Mouse (Mus musculus) mouse embryonic stem cell (cell line): ENCODE data around the gene Pitpnm3.

Experiments
- in situ Hi-C, 2 experiments: fragments of 300-500 bp; cut with MboI; formaldehyde crosslinking; loops; 1 replicate in 1 of 2; 3 replicates in 1 of 2; pipeline ENCODE4 v1.14.3; 2019 to 2020; ENCODE audit warnings: low sequenced_read_pairs in 2 of 2, low pct_unique_long_range_greater_than_20kb in 1 of 2, mixed read lengths in 1 of 2; ENCODE audit not compliant: unreplicated experiment in 1 of 2

Pitpnm3 gene

GRCm38 (mm10) chr11:72142889-72143288, 7.3 kb upstream of the Pitpnm3 start:
- in situ Hi-C loops: no loop called here

- in situ Hi-C loops: no loop called here
Measured at GRCm38 (mm10) chr11:72140198-72140597, 4.6 kb upstream of the Pitpnm3 start.

GRCm38 (mm10) chr11:72136231-72136982, 829 bp upstream of the Pitpnm3 start:
- in situ Hi-C loops: no loop called here

- in situ Hi-C loops: no loop called here
Measured at GRCm38 (mm10) chr11:72134536-72135382, 819 bp downstream of the Pitpnm3 start.

- in situ Hi-C loops: no loop called here
Measured at GRCm38 (mm10) chr11:72133075-72133474, 2.5 kb downstream of the Pitpnm3 start.

- in situ Hi-C loops: no loop called here
Measured at GRCm38 (mm10) chr11:72132266-72132665, 3.3 kb downstream of the Pitpnm3 start.

- in situ Hi-C loops: no loop called here
Measured at GRCm38 (mm10) chr11:72131697-72132096, 3.9 kb downstream of the Pitpnm3 start.

- in situ Hi-C loops: no loop called here
Measured at GRCm38 (mm10) chr11:72130905-72131304, 4.7 kb downstream of the Pitpnm3 start.

GRCm38 (mm10) chr11:72130472-72130871, 5.1 kb downstream of the Pitpnm3 start:
- in situ Hi-C loops: no loop called here

GRCm38 (mm10) chr11:72130021-72130420, 5.6 kb downstream of the Pitpnm3 start:
- in situ Hi-C loops: no loop called here

GRCm38 (mm10) chr11:72129032-72129894, 6.3 kb downstream of the Pitpnm3 start:
- in situ Hi-C loops: no loop called here

- in situ Hi-C loops: no loop called here
Measured at GRCm38 (mm10) chr11:72127450-72128189, 8.0 kb downstream of the Pitpnm3 start.

- in situ Hi-C loops: no loop called here
Measured at GRCm38 (mm10) chr11:72125781-72126180, 9.8 kb downstream of the Pitpnm3 start.

- in situ Hi-C loops: no loop called here
Measured at GRCm38 (mm10) chr11:72123531-72123930, 12.0 kb downstream of the Pitpnm3 start.

GRCm38 (mm10) chr11:72120354-72120753, 15.2 kb downstream of the Pitpnm3 start:
- in situ Hi-C loops: no loop called here

- in situ Hi-C loops: no loop called here
Measured at GRCm38 (mm10) chr11:72118630-72119029, 16.9 kb downstream of the Pitpnm3 start.

- in situ Hi-C loops: no loop called here
Measured at GRCm38 (mm10) chr11:72113296-72113695, 22.3 kb downstream of the Pitpnm3 start.

- in situ Hi-C loops: no loop called here
Measured at GRCm38 (mm10) chr11:72110726-72111125, 24.9 kb downstream of the Pitpnm3 start.
